Mouse (Mus musculus): ENCODE results near the gene Slc35g1.

DNA sequence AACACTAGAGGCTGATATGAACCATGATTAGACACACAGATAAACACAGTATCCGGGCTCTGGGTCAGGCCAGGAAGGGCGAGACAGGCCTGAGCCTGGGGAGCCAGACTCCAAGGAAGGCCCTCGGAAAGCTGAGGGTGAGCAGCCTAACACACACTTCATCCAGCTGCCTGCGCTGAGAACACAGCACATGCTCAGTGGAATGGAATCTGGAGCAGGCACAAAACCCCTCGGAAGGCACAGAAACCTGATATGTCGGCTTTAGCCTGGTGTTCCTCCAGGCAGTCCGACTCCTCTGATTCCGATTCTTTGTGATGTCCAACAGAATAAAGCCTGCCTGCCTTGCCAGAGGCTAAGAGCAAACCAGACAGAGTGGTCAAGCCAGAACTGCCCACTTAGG, 46.1 kb downstream of the Slc35g1 start:
- TF ChIP-seq CTCF (IDR thresholded peaks at IDR 0.05; ENCODE audit: borderline replicate concordance, extremely low read depth, insufficient read depth, insufficient read length) (no peak), POLR2A (IDR thresholded peaks at IDR 0.05; ENCODE audit: borderline replicate concordance, extremely low read depth, insufficient read depth, insufficient read length, poor library complexity, severe bottlenecking) (no peak)
